Mouse (Mus musculus): ENCODE data around the gene Ifnar2. TPM values are rescaled to one million over a fixed set of nuclear protein-coding genes. Genes with fewer than 3 reads are reported as not detected.

Gene Ifnar2
- polyA plus RNA-seq, 1 experiment from 2014 or later = 53.9 TPM

GRCm38 (mm10) chr16:91450137-91451064 lies 77.8 kb downstream of the Ifnar2 start:
- Histone ChIP-seq H3K9ac (ENCODE audit: low read depth, low read length) (no peak overlapping the region), H3K36me3 (ENCODE audit: control insufficient read depth, insufficient read depth, low read length) (no peaks in the 10 kb centered on the region), H3K4me3 (ENCODE audit: low read depth, low read length) (no peak overlapping the region), H3K4me2 (no peak overlapping the region), H3K27me3 (ENCODE audit: control insufficient read depth, insufficient read depth, low read length) (no peaks in the 10 kb centered on the region), H3K4me1 (ENCODE audit: control insufficient read depth, insufficient read depth, low read length) (0 out of 2 replicates have a peak, but pooled peaks cover 2% of the 10 kb centered on the region), H3K27ac (ENCODE audit: low read depth, low read length) (no peak overlapping the region), H3K9me3 (replicated peaks; ENCODE audit: control insufficient read depth, low read length) (no peaks in the 10 kb centered on the region)
- WGBS (ENCODE audit: insufficient replicate concordance) = 79% methylated on average over 12 of the region's 12 CpGs
- no peak for ATAC-seq (replicated peaks; ENCODE audit: insufficient number of reproducible peaks, low FRiP score, low TSS enrichment)

- H3K27ac ChIP-seq (ENCODE audit: low read depth, low read length) = no peak overlapping the region
- no peak overlapping the region for H3K4me3 ChIP-seq (ENCODE audit: low read depth, low read length)
- ATAC-seq (replicated peaks; ENCODE audit: insufficient number of reproducible peaks, low FRiP score, low TSS enrichment) = no peak
- H3K9me3 ChIP-seq (replicated peaks; ENCODE audit: control insufficient read depth, low read length) = no peaks in the 10 kb centered on the region
- H3K36me3 ChIP-seq (ENCODE audit: control insufficient read depth, insufficient read depth, low read length) = no peaks in the 10 kb centered on the region
- H3K9ac ChIP-seq (ENCODE audit: low read depth, low read length) = no peak overlapping the region
- WGBS (ENCODE audit: insufficient replicate concordance) = 73% methylated on average over 2 of the region's 2 CpGs
- H3K27me3 ChIP-seq (ENCODE audit: control insufficient read depth, insufficient read depth, low read length) = no peaks in the 10 kb centered on the region
- H3K4me2 ChIP-seq = no peak overlapping the region
- H3K4me1 ChIP-seq (ENCODE audit: control insufficient read depth, insufficient read depth, low read length) = 0 out of 2 replicates have a peak, but pooled peaks cover 2% of the 10 kb centered on the region
Measured at GRCm38 (mm10) chr16:91451949-91452348, 79.4 kb downstream of the Ifnar2 start.

- H3K9me3 ChIP-seq (replicated peaks; ENCODE audit: control insufficient read depth, low read length) = no peaks in the 10 kb centered on the region
- H3K4me1 ChIP-seq (ENCODE audit: control insufficient read depth, insufficient read depth, low read length) = 0 out of 2 replicates have a peak, but pooled peaks cover 2% of the 10 kb centered on the region
- no peaks in the 10 kb centered on the region for H3K36me3 ChIP-seq (ENCODE audit: control insufficient read depth, insufficient read depth, low read length)
- H3K27me3 ChIP-seq (ENCODE audit: control insufficient read depth, insufficient read depth, low read length) = no peaks in the 10 kb centered on the region
- 53% methylated on average over 6 of the region's 6 CpGs for WGBS (ENCODE audit: insufficient replicate concordance)
- no peak overlapping the region for H3K27ac ChIP-seq (ENCODE audit: low read depth, low read length)
- H3K9ac ChIP-seq (ENCODE audit: low read depth, low read length) = no peak overlapping the region
- no peak overlapping the region for H3K4me2 ChIP-seq
- ATAC-seq (replicated peaks; ENCODE audit: insufficient number of reproducible peaks, low FRiP score, low TSS enrichment) = no peak
- H3K4me3 ChIP-seq (ENCODE audit: low read depth, low read length) = no peak overlapping the region
Measured at GRCm38 (mm10) chr16:91452363-91452896, 79.8 kb downstream of the Ifnar2 start.

Other genes starting within 250 kb of the Ifnar2 start
- 0.06 TPM in 1 of 2 replicates, not detected in the other for gene Olig2, start 147.3 kb upstream of the Ifnar2 start, polyA plus RNA-seq (2014; fragmentation: Nextera tagmentation; extraction: Ambion mirVana)
- gene Olig1, start 103.0 kb upstream of the Ifnar2 start, polyA plus RNA-seq (2014; fragmentation: Nextera tagmentation; extraction: Ambion mirVana) = not detected in 2 replicates
- gene Gm21970, start 18.9 kb downstream of the Ifnar2 start, polyA plus RNA-seq (2014; fragmentation: Nextera tagmentation; extraction: Ambion mirVana) = not detected in 2 replicates
- gene Il10rb, start 33.4 kb downstream of the Ifnar2 start, polyA plus RNA-seq (2014; fragmentation: Nextera tagmentation; extraction: Ambion mirVana) = 38.6 and 46.9 TPM in 2 replicates
- gene Ifnar1, start 112.5 kb downstream of the Ifnar2 start, polyA plus RNA-seq (2014; fragmentation: Nextera tagmentation; extraction: Ambion mirVana) = 37.1 and 38.6 TPM in 2 replicates
- 77.9 and 95.2 TPM in 2 replicates for gene Ifngr2, start 174.3 kb downstream of the Ifnar2 start, polyA plus RNA-seq (2014; fragmentation: Nextera tagmentation; extraction: Ambion mirVana)
- gene Tmem50b, start 225.0 kb downstream of the Ifnar2 start, polyA plus RNA-seq (2014; fragmentation: Nextera tagmentation; extraction: Ambion mirVana) = 60.5 and 68.8 TPM in 2 replicates
- gene Dnajc28, start 246.2 kb downstream of the Ifnar2 start, polyA plus RNA-seq (2014; fragmentation: Nextera tagmentation; extraction: Ambion mirVana) = 2.2 and 3.5 TPM in 2 replicates